ENCODE assay signal across 10 mouse cellular contexts in genomic region chr14:51915030-51915429, GRCm38 (mm10). TPM values are rescaled to one million over a fixed set of nuclear protein-coding genes. Genes with fewer than 3 reads are reported as not detected.
DNase-seq lines count a peak whose midpoint lies in the region; ATAC-seq lines count a peak whose summit lies in the region.
"Had no signal": no experiment of that assay in that cellular context is flagged by ENCODE, and none has a peak within 500 bp of the region (broad histone marks: within the 10 kb centered on the region; RNA-seq: fewer than 3 reads in every experiment).

No protein-coding gene starts in this region.

- H3K4me1 ChIP-seq in midbrain, embryonic 15.5 days: peaks cover 11% of the 10 kb centered on the region; the same call in 1 of the 2 replicates
- H3K4me1 ChIP-seq in midbrain, embryonic 10.5 days: peaks cover 26% of the 10 kb centered on the region
- H3K4me1 ChIP-seq in heart, embryonic 16.5 days (ENCODE audit: control insufficient read depth, insufficient read depth, low read length): peaks cover 20% of the 10 kb centered on the region
- peaks cover 15% of the 10 kb centered on the region; the same call in 1 of the 2 replicates for H3K4me1 ChIP-seq in stomach, embryonic 16.5 days (ENCODE audit: control insufficient read depth, insufficient read depth, low read length)

- H3K36me3 ChIP-seq in midbrain, embryonic 15.5 days (replicated peaks): no peaks in the 10 kb centered on the region
- no peaks in the 10 kb centered on the region for H3K36me3 ChIP-seq in midbrain, embryonic 10.5 days
- peaks cover 8% of the 10 kb centered on the region for H3K36me3 ChIP-seq in heart, embryonic 16.5 days (ENCODE audit: control insufficient read depth, insufficient read depth)
- H3K36me3 ChIP-seq in stomach, embryonic 16.5 days (ENCODE audit: control insufficient read depth, insufficient read depth, low read length): no peaks in the 10 kb centered on the region
- H3K36me3 ChIP-seq: midbrain, embryonic 12.5 days had no signal

- H3K9ac ChIP-seq in midbrain, embryonic 15.5 days: no peak overlapping the region
- no peak overlapping the region for H3K9ac ChIP-seq in heart, embryonic 16.5 days (ENCODE audit: low read length)
- peak overlapping the region; percentile 4; the same call in 1 of the 2 replicates for H3K9ac ChIP-seq in stomach, embryonic 16.5 days (ENCODE audit: low read length)
- H3K9ac ChIP-seq: midbrain, embryonic 12.5 days had no signal

- H3K27ac ChIP-seq in midbrain, embryonic 15.5 days: peak overlapping the region; percentile 74
- H3K27ac ChIP-seq in midbrain, embryonic 10.5 days (replicated peaks): no peak overlapping the region
- peak overlapping the region; percentile 98 for H3K27ac ChIP-seq in heart, embryonic 16.5 days (ENCODE audit: low read length)
- H3K27ac ChIP-seq in stomach, embryonic 16.5 days (ENCODE audit: low read length): peak overlapping the region; percentile 93
- H3K27ac ChIP-seq: midbrain, embryonic 12.5 days had no signal

- WGBS in midbrain, embryonic 15.5 days: 40% methylated on average over 3 of the region's 3 CpGs
- 49% methylated on average over 3 of the region's 3 CpGs for WGBS in midbrain, embryonic 10.5 days
- 0% methylated on average over 3 of the region's 3 CpGs for whole genome bisulfite sequencing in heart, embryonic 16.5 days
- 14% methylated on average over 3 of the region's 3 CpGs for WGBS in stomach, embryonic 16.5 days

- ATAC-seq in frontal cortex, adult (ENCODE audit: low TSS enrichment): peak; percentile 29; the same call in 1 of the 2 replicates
- ATAC-seq in midbrain, embryonic 15.5 days (replicated peaks): no peak
- ATAC-seq in heart, embryonic 16.5 days (replicated peaks; ENCODE audit: extremely low read depth, insufficient read depth, low FRiP score): no peak
- no peak for ATAC-seq in stomach, embryonic 16.5 days (ENCODE audit: insufficient read depth, low FRiP score)

- H3K27me3 ChIP-seq in midbrain, embryonic 15.5 days (replicated peaks): no peaks in the 10 kb centered on the region
- peaks cover 48% of the 10 kb centered on the region for H3K27me3 ChIP-seq in midbrain, embryonic 10.5 days (ENCODE audit: low read depth, poor library complexity, severe bottlenecking)
- H3K27me3 ChIP-seq in heart, embryonic 16.5 days (ENCODE audit: control insufficient read depth, insufficient read depth, low read length): no peaks in the 10 kb centered on the region
- H3K27me3 ChIP-seq in stomach, embryonic 16.5 days (ENCODE audit: control insufficient read depth, insufficient read depth, low read length): no peaks in the 10 kb centered on the region

- no peak for DNase-seq in frontal cortex, postnatal 14 days (ENCODE audit: low spot score in 2 of 2)
- DNase-seq in midbrain, embryonic 10.5 days (ENCODE audit: low spot score): no peak
- DNase-seq in cerebellum, adult 8-10 months: no peak
- DNase-seq in cerebellum, postnatal 14 days: no peak

- H3K4me3 ChIP-seq in midbrain, embryonic 15.5 days: no peak overlapping the region
- no peak overlapping the region for H3K4me3 ChIP-seq in midbrain, embryonic 10.5 days
- no peak overlapping the region for H3K4me3 ChIP-seq in heart, embryonic 16.5 days (ENCODE audit: low read length)
- H3K4me3 ChIP-seq in stomach, embryonic 16.5 days (replicated peaks; ENCODE audit: low read length): no peak overlapping the region

- no peaks in the 10 kb centered on the region for H3K9me3 ChIP-seq in midbrain, embryonic 15.5 days
- H3K9me3 ChIP-seq in midbrain, embryonic 10.5 days (replicated peaks): no peaks in the 10 kb centered on the region
- H3K9me3 ChIP-seq in heart, embryonic 16.5 days (replicated peaks; ENCODE audit: control insufficient read depth, low read length): no peaks in the 10 kb centered on the region
- no peaks in the 10 kb centered on the region for H3K9me3 ChIP-seq in stomach, embryonic 16.5 days (replicated peaks; ENCODE audit: control insufficient read depth, low read length)
- H3K9me3 ChIP-seq: midbrain, embryonic 12.5 days had no signal

- no peak overlapping the region for H3K4me2 ChIP-seq in midbrain, embryonic 15.5 days
- peak overlapping the region; percentile 4; the same call in 1 of the 2 replicates for H3K4me2 ChIP-seq in heart, embryonic 16.5 days (ENCODE audit: low read depth, low read length)
- H3K4me2 ChIP-seq in stomach, embryonic 16.5 days (ENCODE audit: low read depth, low read length): no peak overlapping the region

RNA-seq across cellular contexts. Expression of gene Ndrg2, which starts 1.1 kb away (rescaled TPM):
- polyA plus RNA-seq in midbrain, embryonic 15.5 days (2015; fragmentation: Nextera tagmentation; extraction: Ambion mirVana): 170 and 196 TPM in 2 replicates
- polyA plus RNA-seq in midbrain, embryonic 10.5 days (2016; fragmentation: Nextera tagmentation; extraction: Ambion mirVana): 8.4 and 11.1 TPM in 2 replicates
- 421 and 437 TPM in 2 replicates for polyA plus RNA-seq in heart, embryonic 16.5 days (2015; fragmentation: Nextera tagmentation; extraction: Ambion mirVana)
- polyA plus RNA-seq in stomach, embryonic 16.5 days (2015; fragmentation: Nextera tagmentation; extraction: Ambion mirVana): 125 and 143 TPM in 2 replicates

RNA-seq across cellular contexts. Expression of gene Tppp2, which starts 3.2 kb away (rescaled TPM):
- not detected in 2 replicates for polyA plus RNA-seq in midbrain, embryonic 15.5 days (2015; fragmentation: Nextera tagmentation; extraction: Ambion mirVana)
- polyA plus RNA-seq in midbrain, embryonic 10.5 days (2016; fragmentation: Nextera tagmentation; extraction: Ambion mirVana): not detected in 2 replicates
- not detected in 2 replicates for polyA plus RNA-seq in heart, embryonic 16.5 days (2015; fragmentation: Nextera tagmentation; extraction: Ambion mirVana)
- not detected in 2 replicates for polyA plus RNA-seq in stomach, embryonic 16.5 days (2015; fragmentation: Nextera tagmentation; extraction: Ambion mirVana)
- polyA plus RNA-seq: brain, embryonic 14.5 days; midbrain, embryonic 12.5 days had no signal

RNA-seq across cellular contexts. Expression of gene Rnase13, which starts 7.5 kb away (rescaled TPM):
- not detected in 2 replicates for polyA plus RNA-seq in midbrain, embryonic 15.5 days (2015; fragmentation: Nextera tagmentation; extraction: Ambion mirVana)
- not detected in 2 replicates for polyA plus RNA-seq in midbrain, embryonic 10.5 days (2016; fragmentation: Nextera tagmentation; extraction: Ambion mirVana)
- polyA plus RNA-seq in heart, embryonic 16.5 days (2015; fragmentation: Nextera tagmentation; extraction: Ambion mirVana): not detected in 2 replicates
- polyA plus RNA-seq in stomach, embryonic 16.5 days (2015; fragmentation: Nextera tagmentation; extraction: Ambion mirVana): not detected in 2 replicates
- polyA plus RNA-seq: brain, embryonic 14.5 days; midbrain, embryonic 12.5 days had no signal

RNA-seq across cellular contexts. Expression of gene Slc39a2, which starts 22.3 kb away (rescaled TPM):
- 2.4 and 3.0 TPM in 2 replicates for polyA plus RNA-seq in midbrain, embryonic 15.5 days (2015; fragmentation: Nextera tagmentation; extraction: Ambion mirVana)
- polyA plus RNA-seq in midbrain, embryonic 10.5 days (2016; fragmentation: Nextera tagmentation; extraction: Ambion mirVana): 0.58 and 0.65 TPM in 2 replicates
- 0.31 and 0.38 TPM in 2 replicates for polyA plus RNA-seq in heart, embryonic 16.5 days (2015; fragmentation: Nextera tagmentation; extraction: Ambion mirVana)
- polyA plus RNA-seq in stomach, embryonic 16.5 days (2015; fragmentation: Nextera tagmentation; extraction: Ambion mirVana): 0.89 and 0.98 TPM in 2 replicates

RNA-seq across cellular contexts. Expression of gene Mettl17, which starts 30.4 kb away (rescaled TPM):
- polyA plus RNA-seq in midbrain, embryonic 15.5 days (2015; fragmentation: Nextera tagmentation; extraction: Ambion mirVana): 99.3 and 100 TPM in 2 replicates
- 40.6 and 46.3 TPM in 2 replicates for polyA plus RNA-seq in midbrain, embryonic 10.5 days (2016; fragmentation: Nextera tagmentation; extraction: Ambion mirVana)
- 37.8 and 42.1 TPM in 2 replicates for polyA plus RNA-seq in heart, embryonic 16.5 days (2015; fragmentation: Nextera tagmentation; extraction: Ambion mirVana)
- polyA plus RNA-seq in stomach, embryonic 16.5 days (2015; fragmentation: Nextera tagmentation; extraction: Ambion mirVana): 49.7 and 57.7 TPM in 2 replicates

Comparison
In these comparisons a context has a peak if more than half of its experiments do, and no peak if none do; other contexts are left out.
1. RNA of gene Ndrg2, which starts 1.1 kb away (polyA plus RNA-seq): 421 to 437 TPM in heart, embryonic 16.5 days, 170 to 196 TPM in midbrain, embryonic 15.5 days and 125 to 143 TPM in stomach, embryonic 16.5 days; 8.4 to 11.1 TPM in midbrain, embryonic 10.5 days; every median in the first group is over 10 times any median in the second.